Mouse (Mus musculus) MEL (cell line): ENCODE results near the gene Gm11213.

ENCODE experiments used
- CHD1 ChIP-seq: IDR thresholded peaks from 2 replicates; pipeline ENCODE4 v1.6.1; 2012; ENCODE audit warnings: low read depth, mild to moderate bottlenecking, inconsistent platforms, low read length, improper control_type of control experiment
- CTCF ChIP-seq, 3 experiments: IDR thresholded peaks in 2 of 3; conservative IDR thresholded peaks in 1 of 3; 2 replicates each; pipeline ENCODE4 v1.5.1; 2011 to 2012; ENCODE audit warnings: low read length in 3 of 3, low read depth in 2 of 3, mild to moderate bottlenecking in 2 of 3, improper control_type of control experiment in 1 of 3, inconsistent platforms in 1 of 3, mixed read lengths in 1 of 3, moderate library complexity in 1 of 3; ENCODE audit not compliant: control insufficient read depth in 1 of 3, insufficient read depth in 1 of 3, poor library complexity in 1 of 3, severe bottlenecking in 1 of 3
- EP300 ChIP-seq, 2 experiments: IDR thresholded peaks; 2 replicates each; pipeline ENCODE4 v1.6.1; 2011; ENCODE audit warnings: improper control_type of control experiment in 2 of 2, low read length in 2 of 2, low read depth in 1 of 2, mild to moderate bottlenecking in 1 of 2
- KAT2A ChIP-seq: conservative IDR thresholded peaks from 2 replicates; pipeline ENCODE4 v1.6.1; 2012; ENCODE audit warnings: low read depth, low read length, improper control_type of control experiment, inconsistent platforms
- MXI1 ChIP-seq: IDR thresholded peaks from 2 replicates; pipeline ENCODE4 v1.6.1; 2011; ENCODE audit warnings: mild to moderate bottlenecking, low read depth, low read length, improper control_type of control experiment
- MYC ChIP-seq: IDR thresholded peaks from 2 replicates; pipeline ENCODE4 v1.6.1; 2011; ENCODE audit warnings: low read depth, mild to moderate bottlenecking, low read length, improper control_type of control experiment, moderate library complexity
- POLR2A ChIP-seq, 2 experiments: IDR thresholded peaks; 2 replicates each; pipeline ENCODE4 v1.6.1; 2011 to 2012; ENCODE audit warnings: low read length in 2 of 2, mild to moderate bottlenecking in 2 of 2, control low read depth in 1 of 2, improper control_type of control experiment in 1 of 2, low read depth in 1 of 2, moderate library complexity in 1 of 2; ENCODE audit not compliant: control insufficient read depth in 1 of 2, insufficient read depth in 1 of 2, poor library complexity in 1 of 2
- POLR2AphosphoS2 ChIP-seq: IDR thresholded peaks from 2 replicates; pipeline ENCODE4 v1.6.1; 2011; ENCODE audit warnings: low read length, improper control_type of control experiment
- RAD21 ChIP-seq: IDR thresholded peaks from 2 replicates; pipeline ENCODE4 v1.6.1; 2011; ENCODE audit warnings: mild to moderate bottlenecking, low read depth, low read length, improper control_type of control experiment
- TAL1 ChIP-seq: IDR thresholded peaks from 2 replicates; pipeline ENCODE4 v1.6.1; 2012; ENCODE audit warnings: mild to moderate bottlenecking, inconsistent platforms, low read length, moderate library complexity, mixed read lengths
- USF1 ChIP-seq: IDR thresholded peaks from 2 replicates; pipeline ENCODE4 v1.6.1; 2014; ENCODE audit warnings: low read depth, mild to moderate bottlenecking, inconsistent platforms, low read length, improper control_type of control experiment, moderate library complexity
- ZMIZ1 ChIP-seq: IDR thresholded peaks from 2 replicates; pipeline ENCODE4 v1.6.1; 2012; ENCODE audit warnings: low read depth, mild to moderate bottlenecking, inconsistent platforms, low read length, improper control_type of control experiment, moderate library complexity

DNA sequence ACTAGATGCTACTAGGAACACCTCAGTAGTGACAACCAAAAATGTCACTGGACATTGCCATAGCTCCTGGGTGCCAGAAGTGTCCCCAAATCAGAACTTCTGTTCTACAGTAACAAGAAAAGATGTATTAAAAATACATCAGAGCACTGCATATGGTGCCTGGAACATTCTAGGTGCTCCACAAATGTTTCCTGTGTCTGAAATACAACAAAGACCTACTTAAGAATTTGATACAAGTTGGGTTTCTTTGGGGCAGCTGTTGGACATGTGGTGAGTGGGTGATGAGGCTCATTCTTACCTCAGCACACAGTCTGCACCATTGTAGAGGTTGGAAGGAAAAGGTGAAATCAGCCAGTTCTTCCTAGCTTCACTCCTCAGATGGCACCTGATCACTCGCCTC is 52.2 kb downstream of the Gm11213 start:
- TF ChIP-seq CTCF (IDR thresholded peaks at IDR 0.05 in 2 of 3, conservative IDR thresholded peaks at IDR 0.05 in 1 of 3; ENCODE audit: control insufficient read depth in 1 of 3, insufficient read depth in 1 of 3, low read depth in 2 of 3, low read length in 3 of 3, poor library complexity in 1 of 3, severe bottlenecking in 1 of 3) = no peak
- TF ChIP-seq CHD1 = no peak
- TF ChIP-seq EP300 (IDR thresholded peaks at IDR 0.05; ENCODE audit: low read depth in 1 of 2, low read length in 2 of 2) = no peak
- no peak for TF ChIP-seq MYC
- no peak for TF ChIP-seq MXI1
- no peak for TF ChIP-seq POLR2AphosphoS2
- no peak for TF ChIP-seq ZMIZ1
- TF ChIP-seq POLR2A (IDR thresholded peaks at IDR 0.05; ENCODE audit: control insufficient read depth in 1 of 2, insufficient read depth in 1 of 2, low read depth in 1 of 2, low read length in 2 of 2, poor library complexity in 1 of 2) = no peak
- no peak for TF ChIP-seq TAL1
- TF ChIP-seq USF1 = no peak
- TF ChIP-seq KAT2A = no peak
- TF ChIP-seq RAD21 = no peak
